Mouse (Mus musculus): ENCODE data around the gene Ank2. TPM values are rescaled to one million over a fixed set of nuclear protein-coding genes. Genes with fewer than 3 reads are reported as not detected.

Gene Ank2
- polyA plus RNA-seq, 1 experiment, result 0.75 TPM

DNA sequence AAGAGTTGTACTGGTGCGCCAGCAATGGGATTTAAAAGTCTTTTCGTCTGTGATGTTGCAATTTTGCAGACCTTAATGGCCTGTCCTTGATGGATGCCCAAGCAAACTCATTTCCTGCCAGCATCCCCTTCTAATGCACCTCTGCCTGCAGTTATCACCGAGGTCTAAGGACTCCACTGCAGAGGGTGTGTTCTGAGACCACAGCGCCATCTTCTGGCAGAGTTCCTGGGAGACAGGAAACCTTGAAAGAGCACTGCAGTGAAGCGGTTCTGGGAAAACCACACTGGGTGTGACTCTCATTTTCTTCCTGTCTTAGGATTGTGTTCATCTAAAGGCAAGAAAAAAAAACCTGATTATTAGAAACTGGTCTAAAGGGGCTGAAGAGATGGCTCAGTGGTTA, 53.0 kb downstream of the Ank2 start:
- H3K27ac ChIP-seq (ENCODE audit: insufficient read depth, low read depth, low read length), result no peak overlapping the region
- TF ChIP-seq POLR2A (IDR thresholded peaks at IDR 0.05; ENCODE audit: borderline replicate concordance, low read depth, low read length), result no peak
- TF ChIP-seq CTCF (IDR thresholded peaks at IDR 0.05; ENCODE audit: low read depth, low read length), result peak; percentile 54
- no peaks in the 10 kb centered on the region for H3K4me1 ChIP-seq (ENCODE audit: control insufficient read depth, insufficient read depth, low read length)

DNA sequence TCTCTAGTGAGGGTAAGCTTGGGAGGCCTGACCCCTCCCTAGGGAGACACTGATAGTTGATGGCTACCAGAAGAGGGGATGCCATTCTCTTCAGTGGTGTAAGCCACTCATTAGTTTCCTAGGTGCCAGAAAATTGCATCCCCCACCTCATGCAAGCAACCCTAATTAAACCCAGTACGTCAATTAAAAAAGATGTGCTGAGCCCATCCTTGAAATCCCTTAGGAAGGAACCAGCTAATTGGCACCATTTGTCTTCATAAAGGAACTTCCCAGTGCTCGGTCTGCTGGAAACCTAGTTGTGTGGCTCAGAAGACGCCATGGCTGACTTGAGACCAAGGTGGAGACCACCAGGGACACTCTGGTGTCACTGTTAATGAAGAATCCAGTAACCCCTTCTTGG, 65.9 kb downstream of the Ank2 start:
- H3K27ac ChIP-seq (ENCODE audit: insufficient read depth, low read depth, low read length), result no peak overlapping the region
- H3K4me3 ChIP-seq (ENCODE audit: insufficient read depth, low read length), result no peak overlapping the region
- TF ChIP-seq CTCF (IDR thresholded peaks at IDR 0.05; ENCODE audit: low read depth, low read length) (no peak), POLR2A (IDR thresholded peaks at IDR 0.05; ENCODE audit: borderline replicate concordance, low read depth, low read length) (no peak)
- H3K4me1 ChIP-seq (ENCODE audit: control insufficient read depth, insufficient read depth, low read length), result no peaks in the 10 kb centered on the region

More for the DNA sequence above, 53.0 kb downstream of the Ank2 start:
- H3K4me3 ChIP-seq (ENCODE audit: insufficient read depth, low read length), result no peak overlapping the region

DNA sequence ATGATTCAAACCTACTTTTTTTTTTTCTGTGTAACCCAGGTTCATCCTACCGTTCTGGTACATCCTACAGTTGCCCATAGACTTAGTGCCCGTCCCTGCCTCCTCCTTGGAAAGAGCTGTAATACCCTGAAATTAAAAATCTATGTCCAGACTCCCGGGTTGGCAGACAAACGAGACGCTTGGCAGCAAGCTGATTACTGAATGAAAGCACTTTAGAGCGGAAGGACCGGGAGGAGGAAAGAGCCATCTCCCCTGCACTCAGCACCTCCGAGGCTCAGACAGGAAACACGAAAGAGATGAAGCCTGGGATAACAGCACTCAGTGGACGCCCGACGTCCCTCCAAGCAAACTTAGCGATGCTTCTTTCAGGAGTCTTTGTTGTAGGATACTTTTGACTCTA, 69.3 kb downstream of the Ank2 start:
- TF ChIP-seq POLR2A (IDR thresholded peaks at IDR 0.05; ENCODE audit: borderline replicate concordance, low read depth, low read length) (no peak), CTCF (IDR thresholded peaks at IDR 0.05; ENCODE audit: low read depth, low read length) (no peak)
- no peak overlapping the region for H3K27ac ChIP-seq (ENCODE audit: insufficient read depth, low read depth, low read length)

DNA sequence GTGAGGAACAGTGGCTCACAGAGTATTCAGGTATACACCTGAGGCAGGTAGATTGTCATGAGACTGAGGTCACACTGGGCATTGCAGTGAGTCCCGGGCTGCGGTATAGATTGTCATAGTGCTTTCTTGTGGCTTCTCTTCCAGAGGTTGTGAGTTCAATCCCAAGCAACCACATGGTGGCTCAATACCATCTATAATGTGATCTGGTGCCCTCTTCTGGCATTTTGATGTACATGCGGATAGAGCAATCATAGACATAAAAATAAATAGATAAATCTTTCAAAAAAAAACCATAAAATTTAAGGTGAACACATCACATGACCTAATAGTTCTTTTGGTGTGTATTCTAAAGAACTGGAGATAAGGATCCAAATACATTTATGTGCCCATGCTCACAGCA, 70.6 kb downstream of the Ank2 start:
- H3K27ac ChIP-seq (ENCODE audit: insufficient read depth, low read depth, low read length), result no peak overlapping the region
- TF ChIP-seq CTCF (IDR thresholded peaks at IDR 0.05; ENCODE audit: low read depth, low read length), result no peak
- TF ChIP-seq POLR2A (IDR thresholded peaks at IDR 0.05; ENCODE audit: borderline replicate concordance, low read depth, low read length), result no peak
- no peaks in the 10 kb centered on the region for H3K4me1 ChIP-seq (ENCODE audit: control insufficient read depth, insufficient read depth, low read length)
- H3K4me3 ChIP-seq (ENCODE audit: insufficient read depth, low read length), result no peak overlapping the region

More for the DNA sequence above, 69.3 kb downstream of the Ank2 start:
- no peak overlapping the region for H3K4me3 ChIP-seq (ENCODE audit: insufficient read depth, low read length)
- H3K4me1 ChIP-seq (ENCODE audit: control insufficient read depth, insufficient read depth, low read length), result no peaks in the 10 kb centered on the region

DNA sequence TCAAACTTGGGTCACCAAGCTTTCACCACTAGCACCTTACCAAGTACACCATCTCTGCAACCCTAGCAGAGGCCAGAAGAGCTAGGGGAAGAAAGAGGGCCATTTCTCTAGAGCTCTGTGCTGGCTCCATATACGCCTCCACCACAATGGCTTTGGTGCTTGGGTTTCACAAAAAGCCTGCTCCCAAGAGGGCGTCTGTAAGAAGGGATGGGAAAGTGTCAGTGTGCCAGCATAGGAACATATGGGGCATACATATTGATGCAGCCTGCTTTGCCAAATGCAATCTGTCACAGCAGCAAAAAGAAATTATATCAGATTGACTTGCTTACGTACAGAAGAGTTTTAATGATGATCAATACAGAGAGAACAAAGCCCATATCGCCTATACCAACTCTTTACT, 82.2 kb downstream of the Ank2 start:
- TF ChIP-seq POLR2A (IDR thresholded peaks at IDR 0.05; ENCODE audit: borderline replicate concordance, low read depth, low read length) (no peak), CTCF (IDR thresholded peaks at IDR 0.05; ENCODE audit: low read depth, low read length) (no peak)
- no peaks in the 10 kb centered on the region for H3K4me1 ChIP-seq (ENCODE audit: control insufficient read depth, insufficient read depth, low read length)
- H3K27ac ChIP-seq (ENCODE audit: insufficient read depth, low read depth, low read length), result no peak overlapping the region
- H3K4me3 ChIP-seq (ENCODE audit: insufficient read depth, low read length), result no peak overlapping the region

DNA sequence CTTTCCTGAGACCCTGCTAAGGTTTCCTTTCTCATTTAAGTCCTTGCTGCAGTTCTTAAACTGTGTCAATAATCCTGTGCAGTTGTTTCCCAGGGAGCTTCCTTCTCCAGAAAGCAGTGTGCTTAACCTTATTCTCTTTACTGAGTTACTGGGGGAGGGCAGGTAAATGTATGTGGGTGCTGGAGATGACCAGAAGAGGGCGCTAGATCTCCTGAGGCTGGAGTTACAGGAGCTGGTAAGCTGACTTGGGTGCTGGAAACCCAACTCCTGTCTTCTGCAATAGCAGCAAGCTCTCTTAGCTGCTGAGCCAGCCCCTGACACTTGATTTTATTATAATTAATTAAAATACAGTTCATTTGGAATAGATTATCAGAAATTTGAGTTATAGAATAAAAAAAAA, 84.7 kb downstream of the Ank2 start:
- no peak overlapping the region for H3K27ac ChIP-seq (ENCODE audit: insufficient read depth, low read depth, low read length)
- no peak for TF ChIP-seq POLR2A (IDR thresholded peaks at IDR 0.05; ENCODE audit: borderline replicate concordance, low read depth, low read length)
- 0 out of 2 replicates have a peak, but pooled peaks have one; percentile 18 for TF ChIP-seq CTCF (IDR thresholded peaks at IDR 0.05; ENCODE audit: low read depth, low read length)
- no peak overlapping the region for H3K4me3 ChIP-seq (ENCODE audit: insufficient read depth, low read length)
- H3K4me1 ChIP-seq (ENCODE audit: control insufficient read depth, insufficient read depth, low read length), result 0 out of 2 replicates have a peak, but pooled peaks cover 4% of the 10 kb centered on the region

DNA sequence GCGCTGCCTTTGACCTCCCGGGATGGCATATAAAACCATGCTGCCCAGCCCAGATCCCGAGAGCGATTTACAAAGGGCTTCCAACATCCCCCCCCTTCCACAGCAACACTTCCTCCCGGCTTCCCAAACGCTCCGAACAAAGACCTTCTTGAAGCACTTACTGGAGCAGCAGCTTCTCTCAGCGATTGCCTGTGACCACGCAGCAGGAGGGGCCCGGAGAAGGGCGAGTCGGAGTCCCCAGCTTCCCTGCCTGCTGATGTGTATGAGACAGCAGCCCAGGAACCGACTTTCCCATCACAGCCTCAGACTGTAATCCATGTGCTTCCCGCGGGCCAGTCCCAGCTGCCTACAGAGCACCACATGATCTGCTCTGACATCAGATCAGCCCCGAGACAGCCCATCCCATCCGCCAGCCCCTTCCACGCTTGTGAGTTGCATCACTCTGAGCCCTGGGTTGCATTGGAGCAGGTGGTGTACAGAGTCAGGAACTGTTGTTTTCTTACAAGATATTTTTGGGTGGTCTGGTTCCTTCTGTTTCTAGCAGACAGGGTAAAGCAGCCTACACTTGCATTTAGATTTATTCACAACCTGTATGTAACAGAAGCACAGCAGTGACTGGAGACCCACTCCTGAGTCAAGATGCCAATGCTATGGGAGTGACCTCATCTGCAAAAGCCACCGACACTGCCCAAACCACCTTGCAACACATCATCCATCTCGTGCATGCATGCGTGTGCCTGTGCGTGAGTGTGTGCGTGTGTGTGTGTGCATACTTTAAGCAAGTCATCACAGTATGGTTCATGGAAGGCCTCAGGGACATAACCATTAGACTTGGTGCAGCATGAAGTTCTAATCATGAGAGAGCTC, 90.2 kb downstream of the Ank2 start:
- Histone ChIP-seq H3K4me1 (ENCODE audit: control insufficient read depth, insufficient read depth, low read length) (peaks cover 18% of the 10 kb centered on the region), H3K4me3 (ENCODE audit: insufficient read depth, low read length) (peak overlapping the region; percentile 75), H3K27ac (ENCODE audit: insufficient read depth, low read depth, low read length) (peak overlapping the region; percentile 60)
- TF ChIP-seq POLR2A (IDR thresholded peaks at IDR 0.05; ENCODE audit: borderline replicate concordance, low read depth, low read length) (no peak), CTCF (IDR thresholded peaks at IDR 0.05; ENCODE audit: low read depth, low read length) (no peak)

DNA sequence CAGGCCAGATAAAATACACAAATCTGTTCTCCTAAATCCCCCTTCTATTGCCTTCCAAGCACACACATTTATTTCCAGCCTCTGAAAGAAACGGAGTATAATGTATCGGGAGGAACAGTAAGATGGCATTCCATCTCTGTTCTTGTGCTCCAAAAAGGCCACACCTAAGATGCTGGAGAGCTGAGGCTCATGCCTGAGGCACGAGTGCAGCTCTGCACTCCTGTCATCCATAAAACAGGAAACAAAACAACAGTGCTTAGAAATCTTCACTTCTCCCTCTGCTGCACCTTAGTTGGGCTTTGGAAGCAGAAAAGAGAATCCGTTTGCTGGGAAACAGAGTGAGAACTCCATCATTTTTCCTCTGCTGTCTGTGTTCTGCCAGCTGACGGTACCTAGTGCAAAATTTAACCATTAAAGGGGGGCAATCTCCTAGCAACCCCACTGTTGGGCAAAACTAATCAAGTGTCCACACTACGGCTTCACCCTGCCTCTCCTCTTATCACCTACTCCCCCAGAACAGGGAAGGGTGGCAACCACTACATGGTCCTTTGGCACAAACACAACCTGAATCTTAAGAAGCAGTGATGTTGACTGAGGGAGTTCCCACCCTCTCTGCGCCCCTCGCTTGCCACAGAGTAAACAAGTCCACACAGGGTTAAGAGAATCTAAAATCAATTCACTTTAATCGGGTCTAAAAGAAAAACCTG, 91.1 kb downstream of the Ank2 start:
- peak overlapping the region; percentile 60; the same call in 1 of the 2 replicates for H3K27ac ChIP-seq (ENCODE audit: insufficient read depth, low read depth, low read length)
- no peak for TF ChIP-seq POLR2A (IDR thresholded peaks at IDR 0.05; ENCODE audit: borderline replicate concordance, low read depth, low read length)
- TF ChIP-seq CTCF (IDR thresholded peaks at IDR 0.05; ENCODE audit: low read depth, low read length), result no peak
- peak overlapping the region; percentile 75 for H3K4me3 ChIP-seq (ENCODE audit: insufficient read depth, low read length)
- peaks cover 18% of the 10 kb centered on the region for H3K4me1 ChIP-seq (ENCODE audit: control insufficient read depth, insufficient read depth, low read length)

DNA sequence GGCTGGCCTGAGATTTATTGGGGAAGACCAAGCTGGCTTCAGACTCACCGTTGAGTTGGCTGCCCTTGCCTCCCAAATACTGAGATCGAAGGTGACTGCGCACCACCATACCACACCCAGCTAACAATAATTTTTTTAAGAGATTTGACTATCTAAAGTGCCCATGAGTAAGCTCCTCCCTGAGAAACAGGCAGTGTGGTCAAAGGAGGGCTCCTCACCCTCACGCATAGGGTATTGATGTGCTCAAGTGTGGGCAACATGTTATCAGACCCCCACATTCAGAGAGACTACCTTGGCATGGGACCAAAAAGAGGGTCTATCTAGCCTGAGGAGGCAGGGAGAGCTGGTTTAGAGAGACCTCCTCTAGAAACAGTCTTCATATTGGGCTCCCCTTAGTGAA, 92.3 kb downstream of the Ank2 start:
- TF ChIP-seq POLR2A (IDR thresholded peaks at IDR 0.05; ENCODE audit: borderline replicate concordance, low read depth, low read length), result no peak
- no peak for TF ChIP-seq CTCF (IDR thresholded peaks at IDR 0.05; ENCODE audit: low read depth, low read length)
- Histone ChIP-seq H3K27ac (ENCODE audit: insufficient read depth, low read depth, low read length) (no peak overlapping the region), H3K4me1 (ENCODE audit: control insufficient read depth, insufficient read depth, low read length) (peaks cover 18% of the 10 kb centered on the region), H3K4me3 (ENCODE audit: insufficient read depth, low read length) (no peak overlapping the region)

DNA sequence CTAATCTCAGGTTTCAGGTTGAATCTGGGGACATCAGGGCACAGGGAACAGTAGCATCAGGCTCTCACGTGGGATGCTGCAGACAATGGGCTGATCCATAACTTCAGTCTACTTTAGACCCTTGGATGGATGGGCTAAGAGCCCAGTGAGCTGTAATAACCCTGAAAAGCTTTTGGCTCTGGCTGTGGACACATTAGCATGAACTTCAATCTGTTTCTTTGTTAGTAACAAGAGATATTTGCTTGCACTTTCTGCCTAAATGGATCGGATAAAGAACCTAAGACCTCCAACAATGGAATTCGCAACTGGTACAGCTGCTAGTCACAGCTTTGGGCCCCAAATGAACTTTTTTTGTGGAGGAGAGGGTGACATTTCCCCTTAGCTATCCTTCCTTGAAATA, 94.8 kb downstream of the Ank2 start:
- Histone ChIP-seq H3K27ac (ENCODE audit: insufficient read depth, low read depth, low read length) (no peak overlapping the region), H3K4me1 (ENCODE audit: control insufficient read depth, insufficient read depth, low read length) (peaks cover 14% of the 10 kb centered on the region), H3K4me3 (ENCODE audit: insufficient read depth, low read length) (no peak overlapping the region)
- no peak for TF ChIP-seq POLR2A (IDR thresholded peaks at IDR 0.05; ENCODE audit: borderline replicate concordance, low read depth, low read length)
- TF ChIP-seq CTCF (IDR thresholded peaks at IDR 0.05; ENCODE audit: low read depth, low read length), result no peak
